Mouse (Mus musculus): ENCODE results near the gene Ascc1.

GRCm38 (mm10) chr10:60133501-60133900, 130.9 kb downstream of the Ascc1 start:
- TF ChIP-seq CTCF (IDR thresholded peaks at IDR 0.05; ENCODE audit: low read depth, low read length) (no peak), POLR2A (IDR thresholded peaks at IDR 0.05; ENCODE audit: extremely low read depth, insufficient read depth, low read length) (no peak)

Measured in liver, adult 2 months (tissue).